Mouse (Mus musculus) brain, adult 2 months (tissue): ENCODE results near the gene Rhbdd2.
"Not testable (repeated sequence)": the region's sequence is repeated elsewhere in the genome, so short reads cannot be mapped to it uniquely, and the experiment has no call there.

Experiments
- DNase-seq: peaks from one replicate; pipeline ENCODE4 v3.0.0; 2011; ENCODE audit warnings: low read depth, low spot score

Gene Rhbdd2

DNA sequence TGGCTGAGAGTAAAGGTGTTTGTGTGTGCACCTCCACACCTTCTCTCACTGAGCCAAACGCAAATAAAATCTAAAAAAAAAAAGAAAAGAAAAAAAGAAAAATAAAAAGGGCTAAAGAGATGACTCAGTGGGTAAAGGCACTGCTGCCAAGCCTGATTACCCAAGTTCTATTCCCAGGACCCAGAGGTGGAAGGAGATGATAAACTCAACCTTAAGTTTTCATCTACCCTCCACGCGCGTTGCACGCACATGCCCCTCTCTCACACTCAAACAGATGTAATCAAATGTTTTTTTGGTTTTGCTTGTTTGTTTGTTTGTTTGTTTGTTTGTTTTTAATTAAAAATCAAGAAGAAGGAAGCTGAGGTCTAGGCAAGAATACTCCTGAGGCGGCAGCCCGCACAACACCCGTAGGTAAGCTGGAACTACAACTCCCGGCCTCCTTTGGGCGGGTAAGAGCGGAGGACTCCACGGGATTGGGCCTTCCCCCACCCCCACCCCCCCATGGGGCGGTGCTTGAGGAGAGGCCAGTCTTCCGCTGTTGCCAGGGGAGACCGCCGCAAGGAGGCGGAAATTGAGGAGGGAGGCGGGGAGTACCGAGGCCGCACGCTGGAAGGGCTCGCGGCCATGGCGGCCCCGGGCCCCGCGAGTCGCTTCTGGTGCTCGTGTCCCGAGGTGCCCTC is at the start of gene Rhbdd2:
Gene Rhbdd2, plus strand, starts transcription at position 502 of the 680 bp plus-strand sequence.
- peak; percentile 99 for DNase-seq

DNA sequence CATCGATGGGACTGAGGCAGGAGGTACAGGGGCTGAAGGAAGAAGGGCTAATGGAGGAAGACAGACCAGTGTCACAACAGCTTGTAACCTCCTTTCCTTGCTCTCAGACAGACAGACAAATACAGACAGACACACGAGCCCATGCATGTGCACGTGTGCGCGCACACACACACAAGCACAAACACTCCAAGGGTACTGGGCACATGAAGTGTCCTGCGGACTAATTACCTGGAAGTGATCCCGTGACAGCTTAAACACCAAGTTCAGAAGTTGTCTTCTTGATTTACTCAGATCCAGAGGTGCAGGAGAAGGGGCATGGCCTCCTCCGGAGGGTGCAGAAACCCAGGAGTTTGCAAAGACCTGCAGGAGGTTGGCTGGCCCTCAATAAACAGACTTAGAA is 46.7 kb upstream of the Rhbdd2 start:
- no peak for DNase-seq

DNA sequence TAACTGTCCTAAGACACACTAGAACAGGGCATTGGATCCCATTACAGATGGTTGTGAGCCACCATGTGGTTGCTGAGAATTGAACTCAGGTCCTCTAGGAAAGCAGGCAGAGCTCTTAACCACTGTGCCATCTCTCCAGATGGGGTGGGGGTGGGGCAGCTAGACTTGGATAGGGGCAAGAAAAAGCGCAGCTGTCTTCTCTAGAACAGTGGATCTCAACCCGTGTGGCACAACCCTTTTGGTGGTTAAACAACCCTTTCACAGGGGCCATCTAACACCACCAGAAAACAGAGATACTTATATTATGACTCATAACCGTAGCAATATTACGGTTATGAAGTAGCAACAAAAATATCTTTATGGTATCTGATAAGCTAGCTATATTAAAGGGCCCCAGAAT is 44.7 kb upstream of the Rhbdd2 start:
- DNase-seq, result no peak

DNA sequence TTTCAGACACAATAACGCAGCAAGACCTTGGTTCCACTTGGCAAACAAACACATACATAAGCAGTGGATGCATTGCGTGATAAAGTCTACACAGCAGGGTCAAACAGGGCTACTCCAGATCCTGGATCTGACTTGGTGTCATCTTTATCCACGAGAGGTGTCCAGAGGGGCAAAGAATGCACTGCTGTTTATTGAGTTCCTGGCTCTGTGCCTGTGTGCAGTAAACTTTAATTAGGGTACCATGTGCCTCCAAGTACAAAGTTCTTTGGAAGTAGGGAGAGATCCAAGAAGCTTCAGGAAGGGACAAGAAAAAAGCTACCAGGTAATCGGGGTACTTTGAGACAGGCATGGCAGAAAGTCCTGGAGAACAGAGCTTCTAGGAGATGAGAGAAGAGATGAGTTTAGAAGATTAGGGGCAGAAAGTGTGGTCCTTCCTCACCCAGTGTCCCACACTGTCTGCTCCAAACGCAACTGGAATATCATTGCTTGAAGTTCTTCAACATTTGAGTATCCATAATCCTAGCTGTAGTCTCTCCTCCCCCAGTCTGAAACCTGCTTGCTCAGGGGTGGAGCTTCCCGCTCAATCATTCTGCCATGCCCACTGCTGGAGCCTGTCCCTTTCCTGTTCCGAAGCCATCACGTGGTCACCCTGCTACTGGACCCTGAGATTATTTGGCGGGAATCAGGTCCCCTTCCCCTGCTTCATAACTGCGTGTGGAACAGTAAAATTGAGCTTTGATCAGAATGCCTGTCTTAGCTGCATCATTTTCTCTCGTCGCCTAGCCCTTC is 42.2 kb upstream of the Rhbdd2 start:
- DNase-seq, result no peak

DNA sequence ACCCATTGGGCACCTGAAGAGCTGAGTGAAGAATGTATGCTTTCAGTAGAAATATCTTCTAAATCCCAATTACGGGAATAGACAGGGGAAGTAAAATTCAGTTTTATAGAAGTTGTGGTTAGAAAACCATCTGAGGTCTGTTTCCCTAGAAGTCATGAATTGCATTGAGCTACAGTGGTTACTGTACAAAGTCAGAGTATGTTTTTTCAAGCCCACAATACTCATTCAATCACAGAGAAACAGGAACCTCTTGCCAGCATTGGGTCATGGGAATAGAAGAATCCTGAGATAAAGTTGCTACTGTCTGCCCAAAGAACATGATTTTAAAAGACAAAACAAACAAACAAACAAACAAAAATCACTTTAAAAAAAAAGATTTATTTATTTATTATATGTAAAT is 27.8 kb upstream of the Rhbdd2 start:
- not testable (repeated sequence) for DNase-seq

- DNase-seq, result not testable (repeated sequence)
Observed at GRCm38 (mm10) chr5:135606717-135607116, 25.7 kb upstream of the Rhbdd2 start.

DNA sequence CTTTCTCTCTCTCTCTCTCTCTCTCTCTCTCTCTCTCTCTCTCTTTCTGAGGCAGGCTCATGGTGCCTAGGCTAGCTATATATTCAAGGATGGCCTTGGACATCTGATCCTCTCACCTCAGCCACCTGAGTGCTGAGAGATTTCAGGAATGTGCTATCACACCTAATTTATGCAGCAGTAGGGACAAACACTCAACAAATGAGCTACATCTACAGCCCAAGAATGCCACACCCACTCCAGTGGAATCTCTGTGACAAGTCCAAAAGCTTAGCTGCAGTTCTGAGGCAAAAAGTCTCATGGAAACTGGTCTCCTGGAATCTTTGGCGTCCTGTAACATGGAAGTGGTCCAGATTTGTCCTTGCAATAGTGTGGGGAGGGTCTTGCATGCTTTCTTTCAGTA is 24.8 kb upstream of the Rhbdd2 start:
- no peak for DNase-seq

- no peak for DNase-seq
Observed at GRCm38 (mm10) chr5:135609794-135610193, 22.6 kb upstream of the Rhbdd2 start.

- DNase-seq, result not testable (repeated sequence)
Observed at GRCm38 (mm10) chr5:135619741-135620140, 12.7 kb upstream of the Rhbdd2 start.

DNA sequence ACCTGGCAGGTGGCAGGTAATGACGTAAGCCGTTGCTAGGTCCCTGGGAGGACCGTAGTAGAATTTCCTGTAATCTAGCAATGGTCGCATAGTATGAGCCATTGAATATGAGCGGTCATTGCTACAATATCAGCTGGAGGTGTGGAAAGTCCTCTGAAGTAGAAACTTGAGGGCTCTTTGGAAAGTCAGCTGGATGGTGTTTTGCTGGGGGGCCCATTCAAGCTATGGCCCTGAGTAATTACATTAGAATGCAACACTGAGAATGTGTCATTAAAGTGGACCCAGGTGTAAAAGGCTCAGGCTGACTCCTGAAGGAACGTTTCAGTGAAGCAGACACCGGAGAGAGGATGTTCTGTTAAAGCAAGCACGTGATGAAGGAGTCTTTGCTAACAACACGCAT is 11.9 kb upstream of the Rhbdd2 start:
- no peak for DNase-seq

GRCm38 (mm10) chr5:135621725-135622124 is 10.7 kb upstream of the Rhbdd2 start:
- peak; percentile 60 for DNase-seq

- no peak for DNase-seq
Observed at GRCm38 (mm10) chr5:135623006-135623563, 9.3 kb upstream of the Rhbdd2 start.

DNA sequence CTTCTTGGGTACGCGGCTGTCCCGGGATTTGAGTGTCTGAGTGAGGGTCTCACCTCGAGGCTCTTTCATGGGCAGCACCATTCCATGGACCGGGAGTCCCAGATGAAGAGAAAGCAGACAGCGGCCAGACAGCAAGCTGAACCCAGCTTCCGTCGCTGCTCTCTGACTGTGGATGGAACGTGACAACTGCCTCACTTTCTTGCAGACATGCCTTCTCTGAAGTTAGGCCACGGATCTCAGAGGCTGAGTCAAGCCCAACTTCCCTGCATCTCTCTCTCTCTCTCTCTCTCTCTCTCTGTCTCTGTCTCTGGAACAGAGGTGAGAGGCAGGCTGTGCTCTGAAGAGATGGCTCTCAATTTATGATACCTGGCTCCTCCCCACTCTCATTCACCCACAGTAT is 3.5 kb upstream of the Rhbdd2 start:
- no peak for DNase-seq

GRCm38 (mm10) chr5:135629401-135629800 is 3.0 kb upstream of the Rhbdd2 start:
- DNase-seq, result no peak

DNA sequence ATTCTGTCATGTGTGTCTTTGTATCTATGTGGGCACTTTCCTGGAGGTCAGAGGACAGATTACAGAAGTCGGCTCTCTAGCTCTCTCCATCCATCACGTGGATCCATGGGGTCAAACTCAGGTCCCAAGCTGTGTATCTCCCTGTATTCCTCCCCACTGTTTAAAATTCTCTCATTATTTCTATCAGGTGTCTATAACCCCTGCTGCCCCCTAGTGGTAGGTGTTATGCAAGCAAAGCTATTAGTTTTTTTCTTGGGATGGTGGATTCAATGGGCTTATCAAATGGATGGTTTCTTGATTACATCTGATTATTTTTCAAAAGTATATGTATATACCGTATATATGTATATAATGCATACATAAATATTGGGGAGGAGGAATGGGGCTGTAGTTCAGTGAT is 1.8 kb upstream of the Rhbdd2 start:
- DNase-seq, result peak; percentile 69

DNA sequence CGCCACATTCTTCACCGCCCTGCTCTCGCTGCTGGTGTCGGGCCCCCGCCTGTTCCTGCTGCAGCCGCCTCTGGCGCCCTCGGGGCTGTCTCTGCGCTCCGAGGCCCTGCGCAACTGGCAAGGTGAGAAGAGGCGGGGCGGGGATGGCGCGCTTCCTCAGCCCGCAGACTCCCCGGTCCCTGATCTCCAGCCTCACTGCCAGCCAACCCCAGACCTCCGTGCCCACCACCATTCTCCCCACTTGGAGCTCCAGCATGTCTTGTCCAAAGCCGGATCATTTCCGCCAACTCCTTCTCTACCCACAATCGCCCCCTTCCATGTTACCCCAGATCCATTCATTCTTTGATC is 353 bp downstream of the Rhbdd2 start:
- no peak for DNase-seq

- no peak for DNase-seq
Observed at GRCm38 (mm10) chr5:135639760-135640458, 7.5 kb downstream of the Rhbdd2 start.

DNA sequence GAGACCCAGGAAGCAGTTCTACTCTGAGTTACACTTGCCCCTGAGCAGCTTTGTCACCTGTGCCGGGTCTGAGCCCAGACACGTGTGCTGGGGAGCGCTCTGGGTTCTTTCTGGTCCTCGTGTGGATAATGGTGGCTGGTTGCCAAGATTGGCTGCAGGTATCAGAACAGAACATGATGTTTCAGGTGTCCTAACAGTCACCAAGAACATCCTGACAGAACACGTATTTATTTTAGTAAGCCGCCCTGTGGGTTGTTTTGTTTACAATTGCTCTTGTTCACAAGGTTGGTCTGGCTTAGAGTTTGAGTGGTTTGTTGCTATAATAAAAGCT is 8.0 kb downstream of the Rhbdd2 start:
- DNase-seq, result no peak

GRCm38 (mm10) chr5:135641028-135641427 is 8.6 kb downstream of the Rhbdd2 start:
- no peak for DNase-seq

DNA sequence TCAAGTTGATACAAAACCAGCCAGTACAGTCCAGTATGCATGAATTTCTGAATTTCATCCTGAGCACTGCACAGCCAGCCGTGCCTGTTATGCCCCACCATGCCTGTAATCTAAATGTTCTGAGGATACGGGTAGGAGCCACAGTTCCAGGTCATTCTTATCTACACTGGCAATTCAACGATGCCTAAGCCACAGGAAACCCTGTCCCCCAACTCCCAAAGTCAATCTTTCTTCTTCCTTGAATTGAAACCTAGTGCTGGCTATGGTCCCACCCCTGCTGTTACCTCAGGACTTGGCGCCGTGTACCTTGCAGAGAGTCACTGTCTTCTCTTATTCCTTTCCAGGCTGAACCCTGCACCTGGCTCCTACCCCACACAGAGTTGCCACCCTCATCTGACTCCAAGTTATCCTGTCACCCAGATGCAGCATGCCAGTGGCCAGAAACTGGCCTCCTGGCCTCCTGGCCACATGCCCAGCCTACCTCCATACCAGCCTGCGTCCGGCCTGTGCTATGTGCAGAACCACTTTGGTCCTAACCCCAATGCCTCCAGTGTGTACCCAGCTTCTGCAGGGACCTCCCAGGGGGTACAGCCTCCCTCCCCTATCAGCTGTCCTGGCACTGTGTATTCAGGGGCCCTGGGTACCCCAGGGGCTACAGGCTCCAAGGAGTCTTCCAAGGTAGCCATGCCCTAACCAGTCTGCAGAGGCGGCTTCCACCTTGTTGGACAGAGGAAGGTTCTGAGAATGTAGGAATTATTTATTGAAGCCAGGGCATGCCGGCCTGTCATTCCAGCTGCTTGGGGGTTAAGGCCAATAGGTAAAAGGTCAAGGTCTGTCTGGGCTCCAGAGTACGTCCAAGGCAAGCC is 10.5 kb downstream of the Rhbdd2 start:
- no peak for DNase-seq

- no peak for DNase-seq
Observed at GRCm38 (mm10) chr5:135643552-135643842, 11.1 kb downstream of the Rhbdd2 start.

DNA sequence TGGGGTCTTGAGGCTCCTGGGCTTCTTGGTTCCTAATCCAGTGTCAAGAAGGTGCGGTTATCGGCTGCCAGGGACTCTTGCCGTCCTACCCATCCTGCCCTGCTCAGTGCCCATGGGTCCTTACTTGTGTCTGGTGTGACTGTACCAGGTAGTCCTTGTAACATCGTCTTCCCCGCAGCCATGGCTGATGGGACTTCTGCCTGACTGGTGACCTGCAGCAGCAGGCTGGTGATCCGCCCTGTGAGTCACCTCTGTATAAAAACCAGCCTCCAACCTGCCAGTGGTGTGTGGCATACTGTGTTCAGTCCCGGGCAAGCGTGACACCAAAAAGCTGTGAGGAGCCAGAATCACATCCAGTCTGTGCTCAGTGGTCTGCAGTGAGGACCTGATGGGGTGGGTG is 11.5 kb downstream of the Rhbdd2 start:
- DNase-seq, result no peak
